Mouse (Mus musculus) R1 (cell line): ENCODE measurements around the gene Neurog1.
A peak's percentile ranks its signal among the peaks of the same experiment; 100 is the strongest.

Source experiments
- DNase-seq: peaks from one replicate; pipeline ENCODE4 v3.0.0-alpha.2; 2018; ENCODE audit warnings: low read depth, low spot score

Gene Neurog1

GRCm38 (mm10) chr13:56258196-56259020 is 6.4 kb upstream of the Neurog1 start:
- DNase-seq = peak; percentile 58

DNA sequence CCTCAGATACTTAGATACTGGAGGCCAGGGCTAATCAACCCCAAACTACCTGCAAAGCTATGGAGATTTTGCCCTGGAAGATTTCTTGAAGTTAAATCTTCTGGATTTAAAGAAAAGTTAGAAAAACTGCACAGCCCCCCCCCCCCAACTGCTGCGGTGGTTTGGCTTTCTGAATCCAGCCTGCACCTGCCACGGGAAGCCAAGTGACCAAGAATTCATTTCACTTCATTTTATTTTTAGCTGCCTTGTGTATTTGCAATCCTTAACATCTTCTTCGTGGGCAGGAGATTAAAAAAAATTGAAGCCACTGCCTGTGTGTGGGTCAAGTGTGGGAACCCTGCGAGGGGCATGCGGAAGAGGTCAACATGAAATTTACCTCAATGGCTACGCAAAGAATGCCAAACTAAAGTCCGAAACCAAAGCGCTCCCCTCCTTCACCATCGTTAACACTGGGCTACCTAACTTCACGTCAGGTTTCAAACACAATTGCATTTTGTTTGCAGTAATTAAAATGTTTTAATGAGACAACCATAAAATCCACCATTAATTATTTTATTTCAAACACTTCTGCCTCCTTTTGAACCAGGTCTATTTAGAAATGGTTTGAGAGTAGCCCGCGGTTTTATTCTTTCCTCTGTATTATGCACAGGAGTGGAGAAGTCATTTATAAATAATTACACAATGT is 5.6 kb upstream of the Neurog1 start:
- no peak for DNase-seq

- no peak for DNase-seq
Measured at GRCm38 (mm10) chr13:56256716-56257299, 4.8 kb upstream of the Neurog1 start.

DNA sequence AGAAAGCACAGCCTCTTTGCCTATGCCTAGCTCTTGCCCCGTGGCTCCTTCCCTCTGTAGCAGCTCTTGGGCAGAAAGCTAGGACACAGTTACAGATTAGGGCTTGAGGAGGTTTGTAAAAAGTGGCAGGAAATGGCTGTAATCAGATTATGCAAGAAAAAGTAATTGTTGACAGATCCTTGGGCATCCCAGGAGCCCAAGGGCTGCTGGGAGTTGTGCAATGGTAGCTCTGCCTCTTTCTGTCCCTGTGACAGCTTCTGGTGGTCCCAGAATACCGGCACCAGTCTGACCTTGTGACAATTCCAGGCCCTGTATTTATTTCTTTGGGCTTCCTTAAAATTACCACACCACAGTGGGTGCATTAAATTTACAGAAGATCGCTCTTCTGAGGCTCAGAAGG is 1.4 kb upstream of the Neurog1 start:
- no peak for DNase-seq

- DNase-seq = no peak
Measured at GRCm38 (mm10) chr13:56252783-56253182, 820 bp upstream of the Neurog1 start.

- peak; percentile 40 for DNase-seq
Measured at GRCm38 (mm10) chr13:56251176-56251923, 613 bp downstream of the Neurog1 start.

DNA sequence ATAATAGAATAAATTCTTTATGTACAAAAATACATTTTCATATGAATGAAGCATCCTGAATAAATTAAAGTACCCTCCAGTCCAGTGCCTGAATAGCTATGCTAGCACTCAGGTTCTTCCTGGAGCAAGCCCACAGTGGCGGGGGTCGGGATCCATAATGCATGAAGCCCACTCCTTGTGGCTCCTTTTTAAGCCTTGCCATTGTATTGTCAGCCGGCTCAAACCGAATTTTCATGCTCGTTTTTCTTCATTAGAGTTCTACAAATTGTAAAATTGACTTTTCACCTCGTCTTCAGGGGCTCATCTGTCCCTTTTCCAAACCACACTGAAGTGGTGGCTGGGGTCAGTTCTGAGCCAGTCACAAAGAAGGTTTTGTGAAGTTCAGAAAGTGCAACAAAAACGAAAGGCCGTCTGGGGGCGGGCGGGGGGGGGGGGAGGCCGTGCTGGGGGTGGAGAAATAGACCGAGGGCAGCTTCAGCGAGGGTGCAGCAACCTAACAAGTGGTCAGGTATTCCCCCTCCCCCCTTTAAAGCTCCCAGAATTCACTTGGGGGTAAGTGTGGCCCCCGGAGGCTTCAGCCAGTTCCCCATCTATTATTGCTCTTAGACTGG is 1.3 kb downstream of the Neurog1 start:
- no peak for DNase-seq

DNA sequence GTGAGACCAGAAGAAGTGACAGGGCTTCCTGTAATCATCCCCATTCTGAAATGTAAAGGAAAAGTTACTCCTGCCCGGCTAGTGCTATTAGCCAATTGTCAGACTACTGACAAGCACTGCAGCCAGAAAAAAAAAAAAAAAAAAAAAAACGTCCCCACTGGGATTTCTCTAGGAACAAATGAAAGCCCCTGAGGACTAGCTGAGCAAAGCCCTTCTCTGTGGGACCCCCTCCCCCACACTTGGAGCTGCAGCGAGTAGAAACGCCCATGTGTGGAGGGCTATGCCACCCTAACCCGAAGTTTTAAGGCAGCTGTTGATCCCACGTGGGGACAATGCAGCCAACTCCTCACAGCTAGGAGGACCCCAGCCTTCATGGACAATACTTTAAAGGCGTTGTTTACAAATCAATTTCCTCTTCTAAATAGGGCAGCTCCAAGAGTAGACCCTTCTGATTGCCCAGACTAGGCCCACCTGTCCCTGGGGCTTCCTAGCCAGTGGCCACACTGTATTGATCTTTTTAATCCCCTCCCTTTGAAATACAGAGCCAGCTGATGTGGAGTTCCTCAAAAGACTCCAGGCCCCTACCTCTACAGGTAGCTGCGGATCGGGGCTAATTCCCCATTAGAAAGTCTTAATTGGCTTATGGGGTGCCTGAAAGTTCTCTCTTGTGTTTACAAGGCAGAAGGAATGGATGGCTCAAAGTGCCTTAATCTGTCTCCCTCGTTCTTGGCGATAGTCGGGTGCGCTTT is 2.2 kb downstream of the Neurog1 start:
- no peak for DNase-seq

- peak; percentile 64 for DNase-seq
Measured at GRCm38 (mm10) chr13:56243104-56243503, 8.9 kb downstream of the Neurog1 start.

- DNase-seq = no peak
Measured at GRCm38 (mm10) chr13:56240012-56240770, 11.8 kb downstream of the Neurog1 start.

- no peak for DNase-seq
Measured at GRCm38 (mm10) chr13:56237905-56238304, 14.1 kb downstream of the Neurog1 start.

- peak; percentile 56 for DNase-seq
Measured at GRCm38 (mm10) chr13:56236194-56236593, 15.8 kb downstream of the Neurog1 start.

GRCm38 (mm10) chr13:56228790-56229189 is 23.2 kb downstream of the Neurog1 start:
- DNase-seq = no peak

GRCm38 (mm10) chr13:56226175-56226954 is 25.6 kb downstream of the Neurog1 start:
- no peak for DNase-seq

GRCm38 (mm10) chr13:56223625-56224024 is 28.3 kb downstream of the Neurog1 start:
- DNase-seq = peak; percentile 17

GRCm38 (mm10) chr13:56222849-56223246 is 29.1 kb downstream of the Neurog1 start:
- DNase-seq = no peak

- DNase-seq = peak; percentile 69
Measured at GRCm38 (mm10) chr13:56221995-56222848, 29.7 kb downstream of the Neurog1 start.
